Mouse (Mus musculus): ENCODE results near the gene Dpp7. TPM values are rescaled to one million over a fixed set of nuclear protein-coding genes. Genes with fewer than 3 reads are reported as not detected.

Gene Dpp7
- total and polyA plus RNA-seq, 3 experiments, result 24.6 to 25.9 TPM; not detected in 1

DNA sequence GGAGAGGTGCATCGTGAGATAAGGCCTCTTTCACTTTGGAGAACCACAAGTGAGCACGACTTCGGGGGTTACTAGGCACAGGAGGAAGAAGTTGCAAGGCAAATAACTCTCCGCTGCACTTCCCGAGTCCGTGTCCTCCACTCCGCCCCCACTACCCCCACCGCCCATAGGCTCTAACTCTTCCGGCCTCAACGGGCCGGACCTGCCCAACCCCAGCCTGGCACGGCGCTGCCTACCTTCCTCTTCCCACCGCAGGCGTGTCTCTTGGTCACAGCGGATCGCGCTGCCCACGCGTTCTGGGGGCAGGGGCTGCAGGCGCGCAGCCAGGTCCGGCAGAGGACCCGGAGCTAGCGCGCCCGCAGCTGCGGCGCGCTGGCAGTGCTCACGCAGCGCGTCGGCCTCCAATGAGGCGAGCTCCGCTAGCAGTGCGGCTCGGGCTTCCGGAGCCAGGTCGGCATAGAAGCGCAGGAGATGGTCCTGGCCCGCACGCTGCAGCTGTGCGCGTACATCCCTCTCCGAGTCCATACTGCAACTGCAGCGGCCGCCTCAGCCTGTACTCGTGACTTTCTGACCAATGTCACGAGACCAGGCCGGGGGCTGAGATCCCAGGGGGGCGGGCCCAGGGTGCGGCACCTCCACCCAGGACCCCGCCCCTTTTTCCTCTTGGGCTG is 9.1 kb upstream of the Dpp7 start, which contains the start of gene Uap1l1:
Uap1l1 (minus strand) TSS at position 592 of the 671 bp plus-strand sequence.
- peak within 1 kb of the TSS; percentile 68 for H3K9ac ChIP-seq (ENCODE audit: control insufficient read depth, low read depth, low read length, poor library complexity, severe bottlenecking)
- H3K9me3 ChIP-seq (replicated peaks; ENCODE audit: insufficient read depth, low read length), result no peaks in the 10 kb centered on the region
- H3K27ac ChIP-seq (ENCODE audit: control insufficient read depth, low read depth, low read length), result 0 out of 2 replicates have a peak within 1 kb of the TSS, but pooled peaks have one; percentile 19
- H3K36me3 ChIP-seq (ENCODE audit: control insufficient read depth in 1 of 2, insufficient read depth in 2 of 2, low read length in 2 of 2), result peaks cover 0 to 3% of the 10 kb centered on the region in 2 experiments; a peak in 2 of 4 replicates
- peak; percentile 66 for DNase-seq (ENCODE audit: low read depth, low spot score)
- H3K4me1 ChIP-seq (ENCODE audit: control insufficient read depth in 1 of 2, insufficient read depth in 2 of 2, low read length in 2 of 2), result peaks cover 5 to 13% of the 10 kb centered on the region in 2 experiments
- H3K79me2 ChIP-seq (ENCODE audit: control insufficient read depth, insufficient read depth, low read length, poor library complexity), result no peaks in the 10 kb centered on the region
- no peak for TF ChIP-seq MAFK (IDR thresholded peaks at IDR 0.05; ENCODE audit: borderline replicate concordance, low read depth, low read length)
- no peak for TF ChIP-seq CHD2 (IDR thresholded peaks at IDR 0.05; ENCODE audit: low read length)
- no peak for TF ChIP-seq POLR2AphosphoS2 (IDR thresholded peaks at IDR 0.05; ENCODE audit: low read length)
- no peak for TF ChIP-seq ZNF384 (IDR thresholded peaks at IDR 0.05; ENCODE audit: low read depth, low read length)
- peak; percentile 89 for TF ChIP-seq BHLHE40 (IDR thresholded peaks at IDR 0.05; ENCODE audit: borderline replicate concordance, low read depth, low read length)
- TF ChIP-seq USF1 (IDR thresholded peaks at IDR 0.05; ENCODE audit: low read depth, low read length), result peak; percentile 78
- TF ChIP-seq CTCF (IDR thresholded peaks at IDR 0.05 in 2 of 3, conservative IDR thresholded peaks at IDR 0.05 in 1 of 3; ENCODE audit: control insufficient read depth in 1 of 3, insufficient read depth in 1 of 3, low read depth in 2 of 3, low read length in 3 of 3, poor library complexity in 1 of 3, severe bottlenecking in 1 of 3), result no peak
- no peak for TF ChIP-seq ZKSCAN1 (IDR thresholded peaks at IDR 0.05; ENCODE audit: low read depth, low read length)
- peak; percentile 44; the same call in 1 of the 2 replicates for TF ChIP-seq MXI1 (IDR thresholded peaks at IDR 0.05; ENCODE audit: low read depth, low read length)
- 0 out of 4 replicates have a peak, but pooled peaks of 1 of the 2 experiments have one; percentile 39 for TF ChIP-seq USF2 (IDR thresholded peaks at IDR 0.05; ENCODE audit: borderline replicate concordance in 1 of 2, insufficient read depth in 1 of 2, low read depth in 1 of 2, low read length in 2 of 2)
- no peak for TF ChIP-seq CHD1 (IDR thresholded peaks at IDR 0.05; ENCODE audit: low read depth, low read length)
- TF ChIP-seq EP300 (IDR thresholded peaks at IDR 0.05; ENCODE audit: low read depth in 1 of 2, low read length in 2 of 2), result no peak
- peak; percentile 45; the same call in 1 of the 2 replicates for TF ChIP-seq MAX (IDR thresholded peaks at IDR 0.05; ENCODE audit: low read length)
- TF ChIP-seq TAL1 (IDR thresholded peaks at IDR 0.05; ENCODE audit: low read length), result 0 out of 2 replicates have a peak, but pooled peaks have one; percentile 6
- peak; percentile 55 to 73; a peak in 3 of 4 replicates for TF ChIP-seq POLR2A (IDR thresholded peaks at IDR 0.05; ENCODE audit: control insufficient read depth in 1 of 2, insufficient read depth in 1 of 2, low read depth in 1 of 2, low read length in 2 of 2, poor library complexity in 1 of 2)
- no peak for TF ChIP-seq GATA1 (IDR thresholded peaks at IDR 0.05; ENCODE audit: low read depth, low read length)
- no peak for TF ChIP-seq POLR2AphosphoS5 (IDR thresholded peaks at IDR 0.05; ENCODE audit: borderline replicate concordance, low read depth, low read length)
- TF ChIP-seq TBP (IDR thresholded peaks at IDR 0.05; ENCODE audit: low read depth, low read length), result no peak
- 0 out of 2 replicates have a peak, but pooled peaks have one; percentile 19 for TF ChIP-seq HCFC1 (IDR thresholded peaks at IDR 0.05; ENCODE audit: low read depth, low read length)
- no peak for TF ChIP-seq RCOR1 (IDR thresholded peaks at IDR 0.05; ENCODE audit: low read depth, low read length)
- TF ChIP-seq NRF1 (IDR thresholded peaks at IDR 0.05; ENCODE audit: insufficient read depth, low read depth, low read length, poor library complexity, severe bottlenecking), result no peak
- TF ChIP-seq ETS1 (IDR thresholded peaks at IDR 0.05; ENCODE audit: low read depth, low read length), result 0 out of 2 replicates have a peak, but pooled peaks have one; percentile 10
- TF ChIP-seq NELFE (IDR thresholded peaks at IDR 0.05; ENCODE audit: low read depth, low read length), result peak; percentile 56
- TF ChIP-seq ZMIZ1 (IDR thresholded peaks at IDR 0.05; ENCODE audit: low read depth, low read length), result no peak
- TF ChIP-seq MYC (IDR thresholded peaks at IDR 0.05; ENCODE audit: low read depth, low read length), result no peak
- TF ChIP-seq ZC3H11A (IDR thresholded peaks at IDR 0.05; ENCODE audit: low read depth, low read length), result no peak
- H3K27me3 ChIP-seq (ENCODE audit: control insufficient read depth in 1 of 2, insufficient read depth in 2 of 2, low read length in 2 of 2), result no peaks in the 10 kb centered on the region
- peak within 1 kb of the TSS; percentile 76 to 91 for H3K4me3 ChIP-seq (ENCODE audit: control insufficient read depth in 1 of 2, insufficient read depth in 1 of 2, low read depth in 2 of 2, low read length in 2 of 2)
